Mouse (Mus musculus) embryo, embryonic 11 days (tissue): ENCODE results near the gene Arhgef33.
"Not testable (repeated sequence)": the region's sequence is repeated elsewhere in the genome, so short reads cannot be mapped to it uniquely, and the experiment has no call there.

Experiments used
- DNase-seq: peaks from one replicate; pipeline ENCODE4 v3.0.0-alpha.2; 2015

Gene Arhgef33

GRCm38 (mm10) chr17:80307251-80307650 lies at the start of gene Arhgef33:
Gene Arhgef33, plus strand, starts transcription at chr17:80307407.
- no peak for DNase-seq

- no peak for DNase-seq
Measured at GRCm38 (mm10) chr17:80267065-80267464, 40.1 kb upstream of the Arhgef33 start.

- DNase-seq: no peak
Measured at GRCm38 (mm10) chr17:80268151-80268550, 39.1 kb upstream of the Arhgef33 start.

GRCm38 (mm10) chr17:80270622-80271021 lies 36.6 kb upstream of the Arhgef33 start:
- DNase-seq: not testable (repeated sequence)

- no peak for DNase-seq
Measured at GRCm38 (mm10) chr17:80278255-80278654, 29.0 kb upstream of the Arhgef33 start.

- no peak for DNase-seq
Measured at GRCm38 (mm10) chr17:80279340-80280070, 27.7 kb upstream of the Arhgef33 start.

GRCm38 (mm10) chr17:80284446-80284845 lies 22.8 kb upstream of the Arhgef33 start:
- no peak for DNase-seq

GRCm38 (mm10) chr17:80288012-80288411 lies 19.2 kb upstream of the Arhgef33 start:
- no peak for DNase-seq

- no peak for DNase-seq
Measured at GRCm38 (mm10) chr17:80289280-80290073, 17.7 kb upstream of the Arhgef33 start.

GRCm38 (mm10) chr17:80290074-80290657 lies 17.0 kb upstream of the Arhgef33 start, which contains the start of the genes Morn2 and Dhx57:
Gene Morn2, plus strand, starts transcription at chr17:80290203.
Gene Dhx57, minus strand, starts transcription at chr17:80290476.
- peak; percentile 97 for DNase-seq

- peak; percentile 80 for DNase-seq
Measured at GRCm38 (mm10) chr17:80291148-80291547, 16.1 kb upstream of the Arhgef33 start.

GRCm38 (mm10) chr17:80295258-80295657 lies 11.9 kb upstream of the Arhgef33 start:
- no peak for DNase-seq

GRCm38 (mm10) chr17:80298844-80299243 lies 8.4 kb upstream of the Arhgef33 start:
- DNase-seq: no peak

GRCm38 (mm10) chr17:80311761-80312160 lies 4.6 kb downstream of the Arhgef33 start:
- DNase-seq: no peak

- DNase-seq: no peak
Measured at GRCm38 (mm10) chr17:80312405-80312804, 5.2 kb downstream of the Arhgef33 start.

- no peak for DNase-seq
Measured at GRCm38 (mm10) chr17:80322228-80322627, 15.0 kb downstream of the Arhgef33 start.

GRCm38 (mm10) chr17:80323015-80323414 lies 15.8 kb downstream of the Arhgef33 start:
- no peak for DNase-seq

GRCm38 (mm10) chr17:80323658-80324057 lies 16.5 kb downstream of the Arhgef33 start:
- DNase-seq: no peak

- no peak for DNase-seq
Measured at GRCm38 (mm10) chr17:80324521-80324920, 17.3 kb downstream of the Arhgef33 start.

GRCm38 (mm10) chr17:80325456-80325855 lies 18.2 kb downstream of the Arhgef33 start:
- no peak for DNase-seq

- no peak for DNase-seq
Measured at GRCm38 (mm10) chr17:80326431-80326830, 19.2 kb downstream of the Arhgef33 start.

GRCm38 (mm10) chr17:80332386-80332785 lies 25.2 kb downstream of the Arhgef33 start:
- no peak for DNase-seq

- DNase-seq: peak; percentile 54
Measured at GRCm38 (mm10) chr17:80345277-80345676, 38.1 kb downstream of the Arhgef33 start.
